Mouse (Mus musculus): Measurements from ENCODE around the gene Gm21083.
"Not testable (repeated sequence)": the region's sequence is repeated elsewhere in the genome, so short reads cannot be mapped to it uniquely, and the experiment has no call there.

GRCm38 (mm10) chr5:15602424-15602947, 25.4 kb downstream of the Gm21083 start:
- TF ChIP-seq CTCF (IDR thresholded peaks at IDR 0.05; ENCODE audit: low read depth, low read length); EP300 (IDR thresholded peaks at IDR 0.05; ENCODE audit: insufficient read depth, low read depth, low read length): not testable (repeated sequence)

Data from ES-Bruce4 (cell line).